Mouse (Mus musculus): Measurements from ENCODE around the gene Ube2v1.

Gene Ube2v1

DNA sequence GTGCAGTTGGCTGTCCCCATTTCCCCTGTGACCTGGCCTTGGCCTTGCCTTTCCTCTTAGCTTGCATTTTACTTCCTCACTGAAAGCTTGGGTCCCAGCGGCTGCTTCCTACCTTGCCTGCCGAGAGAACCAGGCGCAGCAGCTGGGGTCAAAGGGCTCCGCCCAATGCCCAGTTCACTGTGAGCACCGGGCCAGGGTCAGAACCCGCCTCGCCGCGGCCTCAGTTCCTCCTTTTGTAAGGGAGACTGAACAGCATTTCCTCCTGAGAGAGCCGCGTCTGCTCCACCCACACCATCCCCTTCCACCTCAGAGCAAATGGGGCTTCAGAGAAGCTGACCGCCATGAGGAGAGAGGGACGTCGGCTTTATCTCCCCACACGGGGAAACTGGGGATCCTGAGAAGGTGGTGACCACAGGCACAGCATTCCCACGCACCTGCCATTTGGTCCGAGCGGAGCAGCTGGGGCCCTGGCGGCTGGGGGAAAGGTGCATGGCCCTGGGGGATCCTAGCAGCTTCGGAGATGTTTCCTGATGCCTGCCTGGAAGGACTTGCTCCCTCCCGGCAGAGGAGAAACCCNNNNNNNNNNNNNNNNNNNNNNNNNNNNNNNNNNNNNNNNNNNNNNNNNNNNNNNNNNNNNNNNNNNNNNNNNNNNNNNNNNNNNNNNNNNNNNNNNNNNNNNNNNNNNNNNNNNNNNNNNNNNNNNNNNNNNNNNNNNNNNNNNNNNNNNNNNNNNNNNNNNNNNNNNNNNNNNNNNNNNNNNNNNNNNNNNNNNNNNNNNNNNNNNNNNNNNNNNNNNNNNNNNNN is 42.9 kb downstream of the Ube2v1 start:
- DNase-seq, result peak; percentile 56 to 57

DNA sequence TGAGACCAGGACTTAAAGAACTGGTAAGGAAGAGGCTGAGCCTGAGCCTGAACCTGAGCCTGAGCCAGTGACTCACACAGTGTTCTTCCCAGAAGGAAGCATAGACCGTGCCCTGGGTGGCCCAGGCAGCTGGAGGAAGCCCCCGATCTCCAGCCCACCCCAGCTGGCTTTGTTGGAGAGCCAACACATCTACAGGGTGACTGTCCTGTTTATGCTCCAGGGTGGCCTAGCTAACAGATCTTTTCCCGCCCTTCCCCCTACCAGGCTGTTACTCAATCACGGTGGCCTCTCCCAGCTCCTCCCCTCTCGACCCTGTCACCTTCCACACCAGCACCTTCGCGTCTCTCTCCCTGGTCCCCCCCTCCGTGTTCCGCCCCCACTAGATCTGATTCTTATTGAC is 44.9 kb downstream of the Ube2v1 start:
- DNase-seq, result no peak

DNA sequence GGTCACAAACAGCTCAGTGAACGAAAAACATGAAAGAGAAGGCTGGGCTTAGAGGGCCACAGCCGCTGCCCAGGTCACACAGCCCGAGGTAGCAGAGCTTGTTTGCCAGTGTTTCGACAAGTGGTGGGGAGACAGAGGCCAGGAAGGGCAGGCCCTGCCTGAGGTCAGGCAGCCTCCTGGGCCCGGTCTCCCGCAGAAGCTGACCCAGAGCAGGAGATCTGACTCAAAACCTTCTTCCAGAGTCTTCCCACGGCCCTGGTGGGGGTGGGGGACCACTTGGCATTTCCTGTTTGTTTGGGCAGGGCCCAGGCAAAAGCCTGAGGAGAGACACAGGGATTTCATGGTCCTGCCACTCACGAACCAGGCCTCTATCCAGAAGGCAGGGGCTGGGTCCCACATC is 45.9 kb downstream of the Ube2v1 start:
- DNase-seq, result peak; percentile 55 to 62

DNA sequence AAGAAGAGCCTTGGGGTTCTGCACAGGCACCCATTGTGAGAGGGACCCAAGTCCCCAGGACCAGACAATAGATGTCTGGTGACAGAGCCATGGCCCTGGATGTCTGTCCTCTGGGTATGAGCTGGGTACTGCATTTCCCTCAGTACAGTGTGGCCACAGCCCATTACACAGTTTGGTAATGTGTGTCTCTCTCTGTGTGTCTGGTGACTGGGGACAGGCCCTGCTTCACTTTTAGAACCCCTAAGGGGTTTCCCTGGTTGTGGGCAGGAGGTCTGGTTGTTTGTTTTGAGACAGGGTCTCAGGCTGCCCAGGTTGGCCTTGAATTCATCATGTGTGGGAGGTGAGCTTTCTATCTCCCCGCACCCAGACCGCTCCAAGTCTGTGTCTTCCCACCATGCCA is 46.6 kb downstream of the Ube2v1 start:
- no peak for DNase-seq

DNA sequence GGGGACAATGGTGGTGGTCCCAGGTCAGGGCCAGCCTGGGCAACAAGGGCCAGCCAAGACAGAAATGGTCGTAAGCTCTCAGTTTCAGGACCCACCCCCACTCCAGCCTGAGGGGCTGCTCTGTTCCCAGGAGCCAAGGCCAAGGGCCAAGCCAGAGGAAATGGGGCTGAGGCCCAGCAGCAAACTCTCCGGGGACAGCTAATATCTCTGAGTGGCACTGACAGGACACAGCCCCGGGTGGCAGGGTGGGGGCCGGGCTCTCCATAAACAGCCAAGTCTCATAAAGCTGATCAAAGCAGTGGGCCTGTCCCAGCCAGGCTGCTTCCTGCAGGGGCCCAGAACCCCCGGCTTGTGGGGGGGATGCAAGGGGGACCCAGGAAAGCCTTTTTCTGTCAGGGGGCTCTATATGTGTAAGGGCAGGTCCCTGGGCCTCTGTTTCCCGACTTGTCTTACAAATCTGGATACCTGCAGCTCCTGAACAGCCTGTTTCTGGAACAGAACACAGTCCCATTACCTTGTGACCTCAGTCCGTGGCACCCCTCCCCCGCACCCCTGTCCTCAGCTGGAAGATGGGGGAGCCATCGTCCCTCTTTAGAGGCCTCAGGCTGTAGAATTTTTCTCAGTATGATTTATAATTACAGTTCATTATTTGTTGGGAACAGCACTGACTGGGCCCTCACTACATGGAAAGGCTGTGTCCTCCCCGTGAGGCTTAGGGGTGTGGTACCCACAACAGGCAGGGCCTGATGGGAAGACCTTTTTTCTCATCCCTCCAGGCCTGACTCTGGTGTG is 48.5 kb downstream of the Ube2v1 start:
- DNase-seq, result no peak

DNA sequence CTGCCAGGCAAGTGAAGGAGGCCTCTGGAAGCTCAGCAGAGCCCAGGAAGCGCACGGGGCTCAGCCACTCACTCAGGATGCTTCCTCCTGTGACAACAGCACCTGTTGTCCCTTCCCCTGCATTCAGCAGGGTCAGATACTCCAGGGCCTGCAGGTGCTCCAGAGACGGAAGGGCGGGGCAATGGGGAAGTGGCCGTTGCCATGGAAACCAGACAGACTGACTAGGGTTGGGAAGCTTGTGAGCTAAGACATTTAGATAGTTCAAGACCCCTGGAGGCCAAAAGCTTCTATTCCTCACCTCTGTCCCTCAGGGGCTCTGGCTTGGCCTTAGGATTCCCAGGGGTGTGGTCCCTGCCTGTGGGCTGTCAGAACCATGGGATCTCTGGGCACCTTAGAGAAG is 53.4 kb downstream of the Ube2v1 start:
- no peak for DNase-seq

DNA sequence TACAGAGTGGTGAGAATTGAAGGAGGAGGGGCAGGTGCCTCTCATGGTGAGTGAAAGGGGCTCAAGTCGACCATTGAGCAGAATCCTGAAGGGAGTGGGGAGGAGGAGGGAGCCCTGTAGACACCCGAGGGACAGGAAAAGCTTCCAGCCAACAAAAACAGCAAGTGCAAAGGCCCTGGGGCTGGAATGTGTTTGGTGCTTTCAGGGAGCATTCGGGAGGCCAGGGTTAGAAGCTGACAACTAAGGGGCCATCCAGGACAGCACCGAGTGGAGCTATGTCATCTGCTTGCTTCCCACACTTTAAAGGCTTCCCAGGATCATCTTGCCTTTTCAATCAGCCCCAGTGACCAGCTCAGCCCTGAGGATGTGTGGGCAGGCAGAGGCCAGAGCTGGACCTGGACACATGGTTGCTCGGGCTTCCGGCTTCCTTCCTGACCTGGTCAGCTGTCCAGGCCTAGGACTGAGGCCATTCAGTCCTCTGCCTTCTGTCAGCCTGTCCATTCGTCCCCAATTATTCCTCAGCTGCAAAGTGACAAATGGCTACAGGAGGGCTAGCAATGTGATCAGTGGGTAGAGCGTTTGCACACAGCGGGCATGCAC is 54.6 kb downstream of the Ube2v1 start:
- no peak for DNase-seq

- DNase-seq, result no peak
Observed at GRCm38 (mm10) chr2:167576121-167576620, 55.7 kb downstream of the Ube2v1 start.

DNA sequence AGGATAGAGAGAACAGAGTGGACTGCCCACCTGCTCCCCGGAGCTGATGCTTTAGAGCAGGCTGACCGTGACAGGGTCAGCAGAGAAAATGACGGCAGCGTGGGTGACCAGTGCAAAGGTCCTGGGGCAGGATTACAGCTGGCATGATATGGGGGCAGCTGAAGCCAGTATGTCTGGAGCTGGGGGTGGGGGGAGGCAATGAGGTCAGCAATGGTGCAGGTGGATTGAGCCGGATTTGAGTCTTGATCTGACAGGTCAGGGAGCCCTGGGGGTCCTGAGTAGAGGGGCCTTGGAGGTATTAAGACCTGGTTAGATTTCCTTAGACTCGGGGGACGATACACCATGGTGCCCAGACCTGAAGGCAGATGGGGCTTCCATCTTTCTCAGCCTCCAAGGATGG is 56.3 kb downstream of the Ube2v1 start:
- DNase-seq, result no peak

- DNase-seq, result no peak
Observed at GRCm38 (mm10) chr2:167574814-167575213, 57.1 kb downstream of the Ube2v1 start.

- DNase-seq, result no peak
Observed at GRCm38 (mm10) chr2:167571442-167572220, 60.3 kb downstream of the Ube2v1 start.

DNA sequence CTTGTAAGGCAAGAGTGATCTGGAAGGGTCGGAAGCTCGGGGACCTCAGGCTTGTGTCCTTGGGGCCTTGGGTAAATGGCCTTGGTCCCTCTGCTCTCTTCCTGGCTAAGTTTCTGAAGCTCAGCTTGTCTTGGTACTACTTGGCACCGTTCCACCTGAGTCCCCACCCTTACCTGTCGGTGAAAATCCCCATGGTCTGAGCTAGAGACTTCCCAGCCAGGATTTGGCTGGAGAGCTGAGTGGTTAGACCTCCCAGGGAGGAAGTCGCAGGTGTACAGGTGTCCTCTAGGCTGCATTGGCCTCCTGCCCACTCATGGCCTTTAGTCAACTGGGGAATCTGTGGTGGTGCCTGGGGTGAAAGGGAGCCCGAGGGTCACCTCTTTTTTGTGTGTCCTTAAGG is 61.1 kb downstream of the Ube2v1 start:
- no peak for DNase-seq

DNA sequence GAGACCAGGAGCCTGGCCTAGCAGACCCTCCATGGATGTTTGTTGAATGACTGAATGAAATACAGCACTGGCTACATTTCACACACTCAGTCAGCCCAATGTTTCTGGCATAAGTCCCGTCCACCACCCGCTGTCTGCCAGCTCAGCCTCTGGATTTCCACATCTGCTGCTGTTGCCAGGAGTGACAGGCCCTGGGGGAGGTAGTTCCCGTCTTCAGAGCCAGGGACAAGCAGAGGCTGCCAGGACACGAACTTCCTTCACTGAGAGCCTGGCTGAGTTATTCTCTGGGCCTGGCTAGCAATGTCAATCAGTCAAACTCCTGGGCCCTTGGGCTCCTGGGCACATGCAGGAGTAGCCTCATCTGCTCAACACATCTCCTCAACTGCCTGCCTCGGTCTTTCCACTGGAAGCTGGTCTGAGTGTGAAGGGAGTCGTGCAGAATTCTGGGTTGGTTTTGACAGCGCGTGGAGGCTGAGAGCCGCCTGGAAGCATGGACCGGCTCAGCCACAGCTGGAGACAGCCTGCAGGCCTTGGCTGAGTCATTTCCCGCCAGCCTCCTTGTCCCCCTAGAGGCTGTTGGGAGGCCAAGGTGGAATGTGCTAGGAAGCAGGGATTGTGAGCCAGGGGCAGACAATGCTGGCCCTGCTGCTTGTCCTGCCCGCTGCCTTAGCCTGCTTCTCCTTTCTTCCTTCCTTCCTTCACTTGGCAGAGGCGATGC is 61.8 kb downstream of the Ube2v1 start:
- DNase-seq, result peak; percentile 40 to 49

DNA sequence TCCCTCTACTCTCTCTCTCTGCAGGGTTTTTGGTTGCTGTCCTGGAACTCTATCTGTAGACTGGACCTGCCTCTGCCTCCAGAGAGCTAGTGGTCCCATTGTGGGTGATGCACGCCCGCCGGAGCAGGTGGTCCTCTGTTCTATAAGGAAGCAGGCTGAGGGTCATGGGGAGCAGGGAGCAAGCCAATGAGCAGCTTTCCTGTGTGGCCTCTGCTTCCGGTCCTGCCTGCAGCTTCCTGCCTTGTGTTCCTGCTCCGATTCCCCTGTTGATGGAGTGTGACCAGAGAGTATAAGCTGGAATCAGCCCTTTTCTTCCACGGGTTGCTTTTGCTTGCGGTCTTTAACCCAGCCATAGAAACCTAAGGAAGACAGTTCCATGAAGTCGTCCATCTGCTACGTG is 63.8 kb downstream of the Ube2v1 start:
- no peak for DNase-seq

DNA sequence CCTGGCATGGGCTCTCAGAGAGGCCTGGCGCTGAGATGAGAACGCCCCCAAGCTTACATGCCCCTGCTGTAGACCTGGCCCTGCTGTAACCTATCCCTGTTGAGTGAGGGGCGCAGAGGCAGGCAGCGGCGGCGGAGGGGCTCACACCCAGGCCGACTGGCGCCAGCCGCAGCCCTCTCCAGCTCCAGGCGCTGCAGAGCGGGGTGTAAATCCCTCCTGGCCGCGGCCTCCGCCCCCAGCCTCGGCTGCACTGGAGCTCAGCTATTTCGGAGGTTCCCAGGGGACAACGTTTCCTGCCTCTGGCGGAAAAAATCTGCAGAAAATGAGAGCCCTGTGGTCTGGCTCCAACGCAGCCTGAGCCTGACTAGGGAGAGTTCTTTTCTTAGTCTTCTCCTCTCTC is 66.2 kb downstream of the Ube2v1 start:
- DNase-seq, result peak; percentile 49 to 60

DNA sequence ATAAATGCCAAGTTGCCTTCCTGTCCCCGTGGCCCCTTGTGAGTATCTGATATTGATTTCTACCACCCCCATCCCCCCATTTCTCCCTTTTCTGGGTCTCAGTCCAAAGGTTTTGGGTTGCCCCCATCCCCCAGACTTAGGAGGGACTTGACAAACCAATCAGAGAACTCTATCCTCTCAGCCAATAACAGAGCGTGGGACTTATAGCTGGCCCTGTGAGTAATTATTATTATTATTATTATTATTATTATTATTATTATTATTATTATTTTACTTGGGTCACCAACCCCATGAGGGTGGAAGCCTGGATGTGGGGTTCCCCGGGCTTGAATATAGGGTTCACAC is 66.6 kb downstream of the Ube2v1 start:
- DNase-seq, result no peak

- no peak for DNase-seq
Observed at GRCm38 (mm10) chr2:167564551-167565311, 67.2 kb downstream of the Ube2v1 start.

- DNase-seq, result no peak
Observed at GRCm38 (mm10) chr2:167563703-167564102, 68.2 kb downstream of the Ube2v1 start.

DNA sequence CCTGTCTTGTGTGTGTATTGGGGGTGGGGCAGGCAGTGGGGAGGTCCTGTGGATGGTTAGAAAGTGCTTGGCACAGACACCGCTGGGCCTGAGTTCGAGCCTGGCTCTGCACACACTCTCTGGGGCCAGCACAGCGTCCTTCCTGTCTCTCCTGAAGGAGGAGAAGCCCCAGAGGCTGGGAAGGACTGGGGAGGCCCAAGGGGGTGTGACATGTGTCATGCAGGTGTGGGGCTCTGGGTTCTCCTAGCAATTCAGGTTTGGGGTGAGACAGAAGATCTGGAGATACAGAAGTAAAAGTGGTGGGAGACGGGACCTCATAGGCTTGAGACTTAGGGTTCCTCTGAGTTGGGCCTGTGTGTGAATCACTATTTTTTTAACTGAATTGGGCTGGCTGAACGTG is 68.9 kb downstream of the Ube2v1 start:
- DNase-seq, result no peak

GRCm38 (mm10) chr2:167562101-167562500 is 69.8 kb downstream of the Ube2v1 start:
- DNase-seq, result no peak

- no peak for DNase-seq
Observed at GRCm38 (mm10) chr2:167559413-167559812, 72.5 kb downstream of the Ube2v1 start.

Measured in kidney, adult 8-10 months (tissue).